Mouse (Mus musculus) T-helper 2 cell (primary cell): Measurements from ENCODE around the gene Pgm1.

ENCODE experiments used
- in situ Hi-C: fragments of 300-600 bp; cut with MboI, MseI; formaldehyde crosslinking; loops from one replicate; pipeline ENCODE4 v1.15.1; 2025; ENCODE audit warnings: high pct_unique_total_duplicates

Gene Pgm1

DNA sequence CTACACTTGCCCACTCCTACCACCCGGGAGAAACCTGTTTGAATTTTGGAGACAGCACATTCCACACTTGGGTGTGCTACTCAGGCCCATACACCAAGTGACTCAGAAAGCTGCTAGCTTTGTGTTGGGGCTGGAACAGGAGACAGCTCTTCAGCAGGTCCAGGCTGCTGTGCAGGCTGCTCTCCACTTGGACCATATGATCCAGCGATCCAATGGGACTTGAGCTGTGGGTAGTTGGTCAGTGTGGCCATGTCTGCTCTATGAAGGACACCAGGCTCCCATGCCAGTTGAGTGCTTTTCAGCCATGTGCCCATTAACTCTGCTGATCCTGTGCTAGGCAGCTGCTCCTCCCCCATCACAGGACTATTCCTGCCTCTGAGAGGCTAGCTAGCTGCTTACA, 24.7 kb downstream of the Pgm1 start:
- in situ Hi-C loops, result loop anchor here (5.0 kb wide), 1 partner anchor 453 kb away; no protein-coding TSS in a partner anchor

DNA sequence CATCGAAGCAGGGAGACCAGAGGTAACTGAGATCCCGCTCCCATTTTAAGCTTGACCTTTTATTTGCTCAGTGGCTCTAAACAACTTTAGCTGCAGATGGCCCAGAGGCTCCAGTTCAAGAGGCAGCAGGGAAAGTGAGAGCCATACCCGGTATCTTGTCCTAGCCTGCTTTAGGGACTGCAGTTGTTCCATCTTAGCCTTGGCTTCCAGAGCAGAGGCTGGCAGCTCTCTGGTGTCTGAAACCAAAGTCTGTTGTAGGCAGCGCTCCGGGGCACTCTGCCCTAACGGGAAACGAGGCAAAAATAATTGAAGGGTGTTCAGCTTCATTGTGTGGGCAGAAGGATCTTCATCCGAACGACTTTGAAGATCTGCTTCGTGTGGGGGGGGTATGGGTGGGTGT, 26.2 kb downstream of the Pgm1 start:
- in situ Hi-C loops, result no loop called here

DNA sequence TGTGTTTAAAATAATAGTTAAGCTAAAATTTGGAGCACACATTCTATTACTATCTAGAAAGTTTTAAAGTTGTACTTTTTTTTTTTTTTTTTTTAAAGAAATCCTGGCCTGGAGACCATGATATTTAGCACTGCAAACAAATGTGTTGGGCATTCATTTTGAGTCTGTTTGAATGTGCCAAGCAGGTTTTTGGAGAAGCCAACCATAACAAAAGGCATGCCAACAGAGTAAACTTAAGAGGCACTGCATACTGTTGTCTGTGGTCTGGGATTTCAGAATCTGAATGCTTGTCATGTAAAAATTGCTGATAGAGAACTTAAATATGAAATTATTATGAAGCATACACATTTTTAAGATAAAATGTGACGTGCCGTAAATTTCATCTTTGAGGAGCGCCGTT, 28.0 kb downstream of the Pgm1 start:
- in situ Hi-C loops, result no loop called here

DNA sequence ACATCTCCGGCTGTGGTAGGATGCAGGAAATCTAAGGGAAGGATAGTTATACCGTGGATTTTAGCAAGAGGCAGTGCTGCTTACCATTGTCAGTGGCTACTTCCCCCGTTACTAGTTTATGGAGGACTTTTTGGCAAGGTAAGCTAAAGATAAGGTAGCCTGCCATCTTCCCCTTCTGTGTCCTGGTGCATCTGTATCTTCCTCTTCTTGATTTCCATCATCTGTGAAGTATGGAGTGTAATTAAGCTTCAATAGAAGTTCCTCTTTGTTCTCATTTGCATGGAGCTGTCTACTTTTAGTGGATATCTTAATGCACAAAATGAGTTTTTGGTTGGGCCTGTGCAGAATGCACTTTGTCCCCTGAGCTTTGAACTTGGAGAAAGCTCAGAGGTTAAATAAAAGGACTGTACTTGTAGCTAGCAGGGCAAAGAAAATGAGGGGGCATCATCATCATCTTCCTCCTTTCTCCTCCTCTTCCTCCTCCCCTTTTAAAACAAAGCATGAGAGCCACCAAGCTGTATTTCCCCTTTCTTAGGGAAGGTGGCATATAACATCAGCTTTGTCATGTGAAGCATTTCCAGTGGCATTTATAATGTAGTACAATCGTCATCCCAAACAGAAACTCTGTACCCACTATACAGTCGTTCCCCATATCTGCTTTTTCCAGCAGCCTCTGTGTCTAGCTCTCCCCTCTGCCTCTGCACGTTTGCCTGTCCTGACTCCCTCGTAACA, 29.0 kb downstream of the Pgm1 start:
- in situ Hi-C loops, result no loop called here

DNA sequence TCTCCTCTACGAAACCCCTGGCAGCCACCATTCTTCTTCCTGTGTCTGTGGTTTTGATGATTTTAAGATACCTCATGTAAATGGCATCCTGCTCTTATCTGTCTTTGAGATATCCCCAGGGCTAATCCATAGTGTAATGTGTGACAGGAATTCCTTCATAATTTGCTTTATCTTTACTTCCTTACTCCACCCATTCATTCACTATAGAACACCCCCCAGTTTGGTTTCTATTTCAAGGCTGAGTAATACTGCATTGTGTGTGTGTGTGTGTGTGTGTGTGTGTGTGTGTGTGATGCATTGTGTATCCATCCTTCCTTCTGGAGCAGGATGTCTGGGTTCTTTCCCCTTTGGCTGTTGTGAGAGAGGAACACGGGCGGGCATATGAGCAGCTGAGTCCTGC, 30.1 kb downstream of the Pgm1 start:
- in situ Hi-C loops, result no loop called here

DNA sequence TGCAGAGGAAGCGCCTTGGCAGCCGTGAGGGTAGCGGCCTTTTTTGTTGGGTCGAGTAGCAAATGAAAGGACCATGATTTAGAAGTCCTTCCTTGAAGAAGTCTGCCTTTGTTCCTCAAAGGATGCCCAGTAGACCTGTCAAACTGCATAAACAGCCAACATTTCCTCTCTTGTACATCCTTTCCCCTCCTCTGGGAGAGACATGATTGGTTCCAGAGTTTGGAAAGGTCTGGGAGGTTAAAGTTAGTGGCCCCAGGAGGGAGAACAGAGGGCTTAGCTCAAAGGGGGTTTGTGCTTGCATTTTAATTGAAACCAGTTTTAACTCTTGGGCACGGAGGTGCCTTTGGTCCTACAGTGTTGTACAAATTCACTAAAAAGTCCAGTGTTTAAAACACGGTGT, 37.3 kb downstream of the Pgm1 start:
- in situ Hi-C loops, result no loop called here

DNA sequence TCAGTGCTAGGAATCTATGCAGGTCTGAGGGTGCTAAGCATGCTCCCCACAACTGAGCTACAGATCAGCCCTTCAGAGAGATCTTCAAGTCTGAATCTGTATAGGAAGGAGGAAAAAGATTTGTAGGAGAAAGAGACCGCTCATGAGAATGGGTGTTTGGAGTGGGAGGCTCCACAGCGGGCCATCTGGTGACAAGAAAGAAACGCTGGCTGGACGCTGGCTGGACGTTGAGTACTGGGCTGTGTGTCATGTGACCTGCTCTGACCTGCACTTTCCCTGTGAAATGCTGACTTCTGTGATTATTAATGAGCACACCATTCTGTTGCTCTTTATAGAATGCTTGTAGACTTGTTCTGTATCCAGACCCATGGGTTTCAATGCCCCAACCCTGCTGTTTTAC, 40.1 kb downstream of the Pgm1 start:
- in situ Hi-C loops, result no loop called here

DNA sequence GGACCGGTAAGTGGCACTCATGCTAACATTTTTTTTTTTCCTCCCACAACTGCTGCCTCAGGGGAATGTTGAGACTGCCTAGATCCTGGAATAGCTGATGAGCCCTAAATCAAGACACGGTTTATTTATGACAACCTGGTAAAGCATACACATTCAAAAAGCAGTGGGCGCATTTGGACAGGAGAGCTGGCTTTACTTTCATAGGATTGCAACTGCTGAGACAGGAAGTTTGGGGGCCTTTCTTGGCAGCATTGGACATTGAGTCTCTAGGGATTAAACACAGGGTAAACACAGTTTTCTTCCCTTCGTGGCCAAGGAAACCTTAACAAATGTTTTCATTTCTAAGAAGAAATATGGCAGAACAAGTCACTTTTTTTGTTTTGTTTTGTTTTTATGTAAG, 40.9 kb downstream of the Pgm1 start:
- in situ Hi-C loops, result no loop called here

DNA sequence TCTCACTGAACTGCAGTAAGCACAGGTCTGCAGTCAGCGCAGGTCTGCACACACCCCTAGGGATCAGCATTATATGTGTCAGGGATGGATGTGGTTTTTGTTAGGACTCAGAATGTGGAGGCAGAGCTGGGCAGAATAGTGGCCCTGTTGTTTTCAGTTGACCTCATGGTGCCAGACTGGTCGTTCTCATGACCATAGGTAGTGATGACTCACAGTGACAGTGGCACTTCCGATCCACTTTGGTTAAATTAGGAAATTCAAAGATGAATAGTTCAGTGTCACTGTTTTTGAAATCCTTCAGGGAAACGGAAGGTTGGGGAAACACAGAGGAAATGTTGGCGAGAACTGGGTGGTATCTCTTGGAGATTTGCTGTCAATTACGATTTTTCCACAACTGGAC, 43.7 kb downstream of the Pgm1 start:
- in situ Hi-C loops, result no loop called here

DNA sequence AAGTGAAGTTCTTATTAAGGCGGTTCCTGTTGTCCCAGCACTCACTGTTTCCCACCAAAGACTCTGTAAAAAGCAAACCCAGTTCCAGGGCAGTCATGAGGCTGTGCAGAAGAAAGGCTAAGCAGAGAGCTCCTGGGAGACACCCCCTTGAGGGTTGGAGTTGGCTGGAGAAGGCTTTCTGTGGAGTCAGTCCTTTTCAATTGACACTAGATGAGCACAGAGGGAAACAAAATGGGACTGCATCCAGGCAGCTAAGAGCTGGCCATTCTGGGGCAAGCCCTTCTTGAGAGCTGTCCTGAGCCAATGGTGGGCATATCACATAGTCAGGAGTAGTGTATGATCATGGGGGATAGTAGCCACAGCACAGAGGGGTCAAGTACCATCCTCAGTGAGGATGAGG, 44.7 kb downstream of the Pgm1 start:
- in situ Hi-C loops, result no loop called here

DNA sequence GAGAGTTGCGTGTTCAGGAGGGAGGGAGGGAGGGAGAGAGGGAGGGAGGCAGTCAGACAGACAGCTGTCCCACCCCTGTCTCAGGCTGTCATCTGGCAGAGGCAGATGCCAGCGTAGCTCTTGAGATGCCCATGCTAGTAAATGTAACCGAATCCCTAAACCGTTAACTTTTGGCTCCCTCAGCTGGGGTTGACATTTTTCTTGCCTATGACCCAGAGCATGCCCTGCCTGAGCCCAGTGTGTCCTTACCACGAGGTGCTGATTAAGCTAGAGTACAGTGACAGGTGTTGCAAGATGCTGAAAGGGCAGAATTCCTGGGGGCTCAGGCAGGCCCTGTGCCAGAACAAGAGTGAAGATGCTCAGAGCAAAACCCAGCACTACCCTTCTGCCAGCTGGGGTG, 45.2 kb downstream of the Pgm1 start:
- in situ Hi-C loops, result no loop called here

DNA sequence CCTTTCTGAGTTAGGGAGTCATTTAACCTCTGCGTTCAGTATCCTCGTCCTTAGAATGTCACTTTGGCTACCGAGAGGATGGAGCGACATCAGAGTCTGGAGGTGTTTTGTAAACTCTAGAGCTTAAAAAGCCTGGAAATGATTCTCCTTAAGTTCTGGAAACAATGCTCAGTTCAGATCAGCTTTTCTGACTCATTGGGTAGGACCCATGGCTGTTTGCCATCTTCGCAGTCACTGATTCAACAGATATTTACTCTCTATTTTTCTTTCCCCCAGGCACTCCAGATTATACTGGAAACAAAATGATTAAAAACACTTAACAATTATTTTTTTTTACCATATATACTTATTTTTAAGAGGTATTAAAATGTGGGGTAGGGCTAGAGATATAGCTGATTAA, 50.1 kb downstream of the Pgm1 start:
- in situ Hi-C loops, result no loop called here

DNA sequence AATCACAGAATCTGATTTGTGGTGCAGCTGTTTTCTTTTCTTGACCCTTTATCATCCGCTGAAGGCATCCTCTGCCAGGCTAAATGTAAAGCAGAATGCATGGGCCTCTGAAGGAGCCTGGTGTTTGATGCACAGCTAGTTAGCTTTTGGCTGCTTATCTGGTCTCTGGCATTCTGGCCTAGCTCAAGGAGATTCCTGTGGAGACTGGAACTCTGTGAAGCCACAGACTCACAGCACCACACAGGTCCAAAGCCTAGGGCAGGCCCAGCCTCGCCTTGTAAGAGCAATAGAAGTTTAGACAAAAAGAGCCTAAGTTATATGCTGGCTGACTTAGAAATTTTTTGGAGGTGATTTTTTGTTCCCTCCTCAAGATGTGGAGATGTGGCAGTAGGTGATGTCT, 52.0 kb downstream of the Pgm1 start:
- in situ Hi-C loops, result loop anchor here (5.0 kb wide), 1 partner anchor 49 kb away; no protein-coding TSS in a partner anchor

DNA sequence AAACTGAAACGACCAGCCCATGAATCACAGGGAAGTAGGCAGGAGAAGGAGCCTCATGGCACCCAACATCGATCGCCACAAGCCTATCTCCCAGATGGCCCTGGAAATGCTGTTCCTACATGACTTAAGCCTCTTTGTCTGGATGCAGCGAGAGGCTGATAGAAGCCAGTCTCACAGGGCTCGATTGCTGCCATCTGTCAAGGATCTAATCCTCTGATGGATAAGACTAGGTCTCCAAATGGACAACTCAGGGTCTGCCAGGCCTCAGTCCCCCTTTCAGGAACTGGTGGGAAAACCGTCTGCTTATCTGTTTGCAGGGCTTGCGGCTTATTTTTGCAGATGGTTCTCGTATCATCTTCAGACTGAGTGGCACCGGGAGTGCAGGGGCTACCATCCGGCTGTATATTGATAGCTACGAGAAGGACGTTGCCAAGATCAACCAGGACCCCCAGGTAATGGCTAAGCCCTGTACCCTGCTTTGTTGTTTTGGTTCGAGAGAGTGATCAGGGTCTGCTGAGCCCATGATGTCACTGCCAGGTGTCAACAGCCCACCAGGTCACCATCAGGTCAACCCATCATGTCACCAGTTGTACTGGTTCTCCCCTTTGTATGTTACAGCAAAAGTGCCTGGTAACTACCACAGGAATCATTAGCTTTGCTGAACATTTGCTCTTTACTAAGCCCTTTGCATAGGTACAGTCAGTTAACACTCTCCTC, 54.6 kb downstream of the Pgm1 start:
- in situ Hi-C loops, result loop anchor here (5.0 kb wide), 1 partner anchor 52 kb away; no protein-coding TSS in a partner anchor

DNA sequence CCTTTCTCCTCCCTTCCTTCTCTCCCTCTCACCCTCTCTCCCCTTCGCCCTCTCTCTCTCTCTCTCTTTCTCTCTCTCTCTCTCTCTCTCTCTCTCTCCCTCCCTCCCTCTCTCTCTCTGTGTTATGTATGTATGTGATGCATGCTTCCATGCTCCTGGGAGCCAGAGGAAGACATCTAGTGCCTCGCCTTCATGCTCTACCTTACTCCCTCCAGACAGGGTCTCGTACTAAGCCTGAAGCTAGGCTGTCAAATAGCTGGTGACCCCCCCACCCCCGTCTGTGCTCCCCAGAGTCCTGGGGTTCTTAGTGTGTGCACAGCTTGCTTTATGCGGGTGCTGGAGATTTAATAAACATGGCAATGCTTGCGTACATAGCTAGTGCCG, 55.1 kb downstream of the Pgm1 start:
- in situ Hi-C loops, result loop anchor here (5.0 kb wide), 1 partner anchor 52 kb away; no protein-coding TSS in a partner anchor

DNA sequence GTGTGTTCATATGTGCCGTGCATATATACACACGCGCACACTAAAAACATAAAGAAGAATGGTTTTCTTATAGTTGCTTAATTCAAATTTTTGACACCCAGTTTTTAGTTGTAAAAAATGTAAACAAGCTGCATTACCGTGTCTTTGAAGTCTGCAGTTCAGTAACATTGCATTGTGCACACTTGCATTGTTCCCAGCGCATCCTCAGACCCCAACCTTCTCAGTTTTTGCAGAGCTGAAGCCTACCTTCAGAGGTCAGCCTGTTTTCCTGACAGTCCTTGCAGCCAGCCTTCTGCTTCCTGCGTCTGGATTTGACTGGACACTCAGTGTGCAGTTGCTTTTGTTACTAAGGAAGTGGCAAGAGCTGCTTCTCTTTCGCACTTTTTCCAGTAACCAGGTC, 55.9 kb downstream of the Pgm1 start:
- in situ Hi-C loops, result no loop called here

DNA sequence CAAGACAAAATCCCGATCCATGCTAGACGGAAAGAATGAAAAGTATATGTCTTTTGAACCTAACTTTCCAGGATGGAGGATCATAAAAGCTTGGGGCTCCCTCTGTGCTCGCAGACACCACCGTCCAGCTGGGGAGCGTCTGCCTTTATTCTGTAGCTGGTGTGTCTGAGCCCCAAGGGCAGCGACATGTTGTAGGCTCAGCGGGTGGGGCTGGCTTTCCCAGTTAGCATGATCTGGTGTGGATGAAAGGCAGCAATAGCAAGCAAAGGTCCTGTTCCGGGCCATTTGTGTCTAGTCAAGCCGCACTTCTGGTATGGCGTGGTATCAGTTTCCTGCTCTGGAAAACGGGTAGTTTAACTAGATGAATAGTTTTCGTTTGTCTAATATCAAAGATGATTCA, 56.4 kb downstream of the Pgm1 start:
- in situ Hi-C loops, result no loop called here

DNA sequence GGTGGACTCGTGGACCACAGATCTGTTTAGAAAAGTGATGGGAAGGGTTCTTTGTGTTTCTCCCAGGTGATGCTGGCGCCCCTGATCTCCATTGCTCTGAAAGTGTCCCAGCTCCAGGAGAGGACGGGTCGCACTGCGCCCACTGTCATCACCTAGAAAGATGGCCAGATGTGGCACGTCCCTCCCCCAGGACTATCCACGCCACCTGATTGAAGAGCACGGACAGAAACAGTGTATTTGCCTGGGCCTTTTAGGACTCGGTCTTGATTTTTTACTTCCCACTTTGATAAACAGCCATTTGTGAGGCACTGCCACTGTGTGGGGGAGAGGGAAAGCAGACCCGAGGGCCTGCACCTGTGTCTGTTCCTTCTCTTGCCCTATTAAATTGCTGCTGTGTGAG, 57.4 kb downstream of the Pgm1 start:
- in situ Hi-C loops, result no loop called here

DNA sequence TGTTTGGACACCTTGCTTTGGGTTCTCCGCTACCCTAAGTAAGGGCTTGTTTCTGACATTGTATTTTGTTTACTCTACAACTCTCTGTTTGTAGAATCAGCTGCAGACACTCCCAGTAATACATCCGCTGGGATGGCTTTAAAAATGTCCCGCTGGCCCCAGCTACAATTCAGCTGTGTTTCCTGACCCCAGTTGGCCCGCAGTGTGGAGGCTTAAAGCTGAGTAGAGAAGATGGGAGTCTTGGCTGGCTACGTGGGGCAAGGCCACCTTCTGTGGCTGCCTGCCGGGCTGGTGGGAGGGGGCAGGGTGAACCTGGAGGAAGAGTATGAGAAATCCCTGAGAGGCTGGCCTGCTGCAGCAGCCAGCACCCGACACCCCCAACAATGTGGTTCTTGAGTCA, 59.6 kb downstream of the Pgm1 start:
- in situ Hi-C loops, result no loop called here

DNA sequence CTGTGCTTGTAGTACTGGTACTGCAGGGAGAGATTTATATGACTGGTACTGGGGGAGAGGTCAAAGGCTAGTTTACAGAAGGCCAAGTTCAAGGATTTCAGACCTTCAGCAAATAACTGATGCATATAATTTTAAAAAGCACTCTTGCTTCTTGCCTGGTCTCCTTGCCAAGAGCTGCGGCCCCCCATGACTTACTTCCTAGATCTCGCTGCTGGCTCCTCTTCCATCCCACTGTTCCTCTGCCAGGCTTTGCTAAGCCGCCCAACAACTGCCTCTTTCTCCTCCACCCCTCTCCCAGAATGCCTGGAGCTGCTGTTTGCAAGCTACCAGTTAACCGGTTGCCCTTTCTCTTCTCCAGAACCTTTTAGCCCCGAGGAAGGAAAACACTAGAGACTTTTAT, 71.8 kb downstream of the Pgm1 start:
- in situ Hi-C loops, result no loop called here

DNA sequence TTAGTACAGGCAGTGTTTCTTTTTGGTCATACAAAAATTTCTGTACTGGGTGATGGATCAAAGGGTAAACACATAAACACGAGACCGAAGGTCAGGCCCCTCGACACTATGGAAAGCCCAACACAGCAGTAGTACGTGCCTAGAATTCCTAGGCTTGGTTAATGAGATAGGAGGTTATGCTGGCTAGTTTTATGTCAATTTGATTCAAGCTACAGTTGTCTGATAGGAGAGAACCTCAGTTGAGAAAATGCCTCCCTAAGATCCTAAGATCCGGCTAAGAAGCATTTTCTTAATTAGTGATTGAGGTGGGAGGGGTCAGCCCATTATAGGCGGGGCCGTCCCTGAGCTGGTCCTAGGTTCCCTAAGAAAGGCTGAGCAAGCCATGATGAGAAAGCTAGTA, 72.6 kb downstream of the Pgm1 start:
- in situ Hi-C loops, result no loop called here

DNA sequence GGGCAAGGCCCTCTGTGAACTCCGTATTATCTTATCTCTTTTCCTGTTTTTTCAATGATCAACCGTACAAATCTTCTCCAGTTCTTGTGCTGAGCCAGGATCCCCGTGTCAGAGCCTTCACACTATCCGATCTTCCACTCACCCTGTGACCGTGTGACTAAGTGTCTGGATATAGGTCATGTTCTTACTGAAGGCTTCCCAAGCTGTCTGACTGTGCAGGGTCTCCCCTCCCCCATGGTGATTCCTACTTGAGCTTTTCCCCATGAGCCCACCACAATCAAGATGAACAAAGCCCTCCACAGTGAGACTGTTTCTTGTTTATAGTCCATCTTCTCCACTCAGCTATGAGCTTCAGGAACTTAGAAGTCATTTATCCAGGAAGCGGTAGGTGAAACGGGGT, 78.5 kb downstream of the Pgm1 start:
- in situ Hi-C loops, result no loop called here

DNA sequence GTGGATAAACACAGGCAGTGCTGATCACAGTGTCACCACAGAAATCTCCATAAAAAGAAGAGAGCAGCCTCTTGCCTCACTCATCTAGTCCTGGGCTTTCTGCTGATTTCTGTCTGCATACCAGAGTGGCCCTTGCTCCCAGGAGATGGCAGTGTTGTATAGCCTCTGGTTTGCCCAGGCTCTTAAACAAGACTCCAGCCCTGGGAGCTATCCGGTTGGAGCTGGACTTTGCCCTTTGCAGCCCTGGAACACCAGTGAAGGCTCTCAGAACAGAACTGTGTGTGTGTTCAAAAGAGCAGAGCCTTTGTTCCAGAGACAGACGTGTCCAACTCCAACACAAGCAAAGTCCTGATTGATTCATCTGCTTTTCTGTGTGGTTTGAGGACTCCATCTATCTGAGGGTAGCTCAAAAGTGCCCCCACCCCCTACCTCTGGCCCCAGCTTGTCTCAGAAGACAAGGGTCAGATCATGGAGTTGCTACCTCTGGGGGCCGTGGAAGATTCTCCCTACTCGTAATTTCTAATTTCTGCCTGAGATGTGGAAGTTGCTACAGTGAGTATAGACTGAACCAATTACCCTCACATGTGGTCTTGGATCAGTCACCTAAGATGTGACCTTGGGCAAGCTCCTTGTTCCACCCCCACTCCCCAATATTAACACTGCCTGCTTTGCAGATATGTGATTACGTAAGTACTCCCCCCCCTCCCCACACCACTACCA, 79.3 kb downstream of the Pgm1 start:
- in situ Hi-C loops, result no loop called here
